Mouse (Mus musculus) T-helper 2 cell (primary cell): ENCODE data around the gene Pcsk6.
"Not testable (repeated sequence)": the region's sequence is repeated elsewhere in the genome, so short reads cannot be mapped to it uniquely, and the experiment has no call there.

Source experiments
- in situ Hi-C: fragments of 300-600 bp; cut with MboI, MseI; formaldehyde crosslinking; loops from one replicate; pipeline ENCODE4 v1.15.1; 2025; ENCODE audit warnings: high pct_unique_total_duplicates

The Pcsk6 gene

DNA sequence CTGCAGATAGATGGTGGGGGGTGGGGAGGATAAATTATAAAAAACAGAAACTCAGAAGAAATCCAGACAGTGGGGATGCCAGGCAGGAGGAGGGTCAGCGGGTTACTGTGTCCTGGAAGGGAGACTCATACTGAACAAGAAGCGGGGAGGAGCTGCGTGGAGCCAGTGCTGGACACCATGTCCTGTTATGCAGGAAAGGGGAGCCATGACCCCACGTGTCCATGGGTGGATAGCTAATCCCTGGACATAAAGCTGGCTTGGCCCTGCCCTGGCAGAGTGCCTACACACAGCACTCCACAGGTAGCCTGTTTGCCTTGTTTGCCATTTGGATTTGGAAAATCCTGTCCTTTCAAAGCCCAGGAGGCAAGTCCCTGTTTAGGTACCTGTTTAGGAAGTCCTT, 186.4 kb downstream of the Pcsk6 start:
- in situ Hi-C loops: loop anchor here (25.0 kb wide), 1 partner anchor 711 kb away; no protein-coding TSS in a partner anchor

GRCm38 (mm10) chr7:66048446-66049230, 187.1 kb downstream of the Pcsk6 start:
- in situ Hi-C loops: loop anchor here (25.0 kb wide), 1 partner anchor 711 kb away; no protein-coding TSS in a partner anchor

DNA sequence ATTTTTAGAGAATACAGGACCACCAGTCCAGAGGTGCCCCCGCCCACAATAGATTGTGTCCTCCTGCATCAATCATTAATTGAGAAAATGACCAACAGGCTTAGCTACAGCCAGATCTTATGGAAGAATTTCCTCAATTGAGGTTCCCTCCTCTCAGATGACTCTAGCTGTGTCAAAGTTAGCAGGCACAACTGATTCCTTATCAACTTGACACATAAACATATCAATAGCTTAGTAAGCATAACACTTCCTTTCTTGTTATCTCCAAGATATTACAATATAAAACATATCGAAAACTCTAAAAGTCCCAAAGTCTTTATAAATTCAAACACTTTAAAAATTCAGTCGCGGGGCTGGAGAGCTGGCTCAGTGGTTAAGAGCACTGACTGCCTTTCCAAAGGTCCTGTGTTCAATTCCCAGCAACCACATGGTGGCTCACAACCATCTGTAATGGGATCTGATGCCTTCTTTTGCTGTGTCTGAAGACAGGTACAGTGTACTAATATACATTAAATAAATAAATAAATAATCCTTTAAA, 192.5 kb downstream of the Pcsk6 start:
- in situ Hi-C loops: loop anchor here (5.0 kb wide), 1 partner anchor 352 kb away; no protein-coding TSS in a partner anchor

GRCm38 (mm10) chr7:66055356-66055755, 193.8 kb downstream of the Pcsk6 start:
- in situ Hi-C loops: not testable (repeated sequence)

DNA sequence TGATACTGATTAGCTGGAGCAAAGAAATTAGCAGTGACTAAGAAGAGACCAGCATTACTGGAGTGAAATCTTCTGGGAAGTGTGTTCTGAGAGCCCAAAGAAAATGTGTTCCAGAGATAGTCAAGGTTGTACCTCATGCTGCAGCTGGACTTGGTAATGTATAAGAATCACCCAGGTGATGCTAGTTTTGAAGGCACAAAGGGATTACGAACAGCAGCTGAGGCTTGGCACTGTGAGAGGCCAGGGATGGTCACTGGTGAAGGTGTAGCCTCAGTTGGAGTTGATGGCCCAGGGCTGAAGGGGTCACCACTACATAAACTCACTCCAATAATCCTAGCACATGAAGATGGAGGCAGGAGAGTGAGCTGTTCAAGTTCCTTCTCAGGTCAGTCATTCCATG, 197.2 kb downstream of the Pcsk6 start, which contains the start of gene Snrpa1:
Snrpa1 (plus strand) TSS at position 301 of the 400 bp plus-strand sequence.
- in situ Hi-C loops: no loop called here

- in situ Hi-C loops: no loop called here
Measured at GRCm38 (mm10) chr7:66060066-66060956, 198.8 kb downstream of the Pcsk6 start.

- in situ Hi-C loops: no loop called here
Measured at GRCm38 (mm10) chr7:66061057-66061456, 199.5 kb downstream of the Pcsk6 start.

- in situ Hi-C loops: loop anchor here (25.0 kb wide), 1 partner anchor 1689 kb away; the partner anchor contains the start of genes Mcee and Mphosph10
Measured at GRCm38 (mm10) chr7:66076411-66076810, 214.9 kb downstream of the Pcsk6 start.

DNA sequence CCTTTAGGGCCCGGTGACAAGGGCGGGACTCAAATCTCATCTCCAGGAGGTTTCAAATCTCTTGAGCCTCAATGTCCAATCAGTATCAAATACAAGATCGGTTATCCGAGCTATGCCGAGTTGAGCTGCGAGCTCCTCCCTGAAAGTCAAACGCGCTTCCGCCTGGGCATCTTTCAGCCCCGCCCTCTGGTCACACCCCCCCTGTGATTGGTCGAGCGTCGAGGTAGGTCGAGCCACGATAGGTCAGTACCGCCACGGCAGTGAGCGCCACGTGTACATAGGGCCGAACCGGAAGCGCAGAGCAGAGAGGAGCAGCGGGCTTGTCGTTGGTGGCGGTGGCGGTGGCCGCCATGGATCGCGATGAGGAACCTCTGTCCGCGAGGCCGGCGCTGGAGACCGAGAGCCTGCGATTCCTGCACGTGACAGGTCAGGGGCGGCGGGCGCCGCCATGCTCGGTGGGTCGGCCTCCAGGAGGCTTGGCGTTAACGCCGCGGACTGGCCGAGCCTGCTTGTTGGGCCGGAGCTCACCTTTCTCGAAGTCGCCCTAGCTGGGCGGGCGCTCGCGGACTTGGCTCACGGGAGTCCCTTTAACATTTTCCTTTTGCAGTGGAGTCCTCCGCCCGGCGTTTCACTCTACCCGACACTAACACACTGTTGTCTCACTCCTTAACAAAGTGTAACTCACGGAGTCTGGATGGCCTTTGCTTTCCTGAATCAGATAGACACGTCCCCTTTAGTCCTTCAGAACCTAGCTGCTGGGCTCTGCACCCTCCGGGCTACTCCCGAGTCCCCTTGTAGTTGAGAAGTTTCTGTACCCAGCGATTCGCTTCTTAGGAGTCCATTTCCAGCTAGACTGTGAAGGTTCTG, 218.1 kb downstream of the Pcsk6 start, which contains the start of gene Selenos:
Selenos (plus strand) TSS at position 286 of the 867 bp plus-strand sequence.
- in situ Hi-C loops: loop anchor here (25.0 kb wide), 1 partner anchor 1692 kb away; the partner anchor contains the start of genes Mcee and Mphosph10

DNA sequence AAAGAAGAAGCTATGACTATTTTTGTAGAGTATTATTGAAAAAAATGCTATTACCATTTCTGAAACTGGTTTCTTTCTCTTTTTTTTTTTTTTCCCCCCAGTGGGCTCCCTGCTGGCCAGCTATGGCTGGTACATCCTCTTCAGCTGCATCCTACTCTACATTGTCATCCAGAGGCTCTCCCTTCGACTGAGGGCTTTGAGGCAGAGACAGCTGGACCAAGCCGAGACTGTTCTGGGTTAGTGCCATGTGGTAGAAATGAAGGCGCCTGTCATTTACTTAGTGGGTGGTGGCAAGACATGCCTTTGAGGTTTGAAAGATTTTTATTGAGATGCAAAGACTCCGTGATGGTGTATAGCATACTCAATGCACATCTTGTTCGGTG, 218.7 kb downstream of the Pcsk6 start:
- in situ Hi-C loops: loop anchor here (25.0 kb wide), 1 partner anchor 1693 kb away; the partner anchor contains the start of genes Mcee and Mphosph10

DNA sequence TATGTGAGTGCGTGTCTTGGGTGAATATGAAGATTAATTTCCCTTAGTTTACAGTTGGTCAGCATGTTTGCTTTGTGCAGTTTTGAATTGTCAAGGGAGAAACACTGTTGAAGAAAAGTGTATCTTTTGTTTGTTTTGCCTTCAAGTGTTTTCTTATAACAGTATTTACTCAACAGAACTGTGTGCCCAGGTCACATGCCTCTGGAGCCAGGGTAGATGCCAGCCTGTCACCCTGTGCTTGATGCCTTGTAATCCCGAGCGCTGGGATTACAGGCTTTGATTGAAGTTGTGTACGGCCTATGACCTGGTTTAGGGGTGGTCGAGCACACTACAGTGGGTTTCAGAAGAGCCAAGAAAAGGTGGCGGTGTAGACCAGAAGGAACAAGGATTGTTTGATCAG, 222.2 kb downstream of the Pcsk6 start:
- in situ Hi-C loops: loop anchor here (25.0 kb wide), 1 partner anchor 1696 kb away; the partner anchor contains the start of genes Mcee and Mphosph10

GRCm38 (mm10) chr7:66084546-66084945, 223.0 kb downstream of the Pcsk6 start:
- in situ Hi-C loops: loop anchor here (25.0 kb wide), 1 partner anchor 1697 kb away; the partner anchor contains the start of genes Mcee and Mphosph10

- in situ Hi-C loops: loop anchor here (25.0 kb wide), 1 partner anchor 1700 kb away; the partner anchor contains the start of genes Mcee and Mphosph10
Measured at GRCm38 (mm10) chr7:66087652-66088051, 226.1 kb downstream of the Pcsk6 start.

DNA sequence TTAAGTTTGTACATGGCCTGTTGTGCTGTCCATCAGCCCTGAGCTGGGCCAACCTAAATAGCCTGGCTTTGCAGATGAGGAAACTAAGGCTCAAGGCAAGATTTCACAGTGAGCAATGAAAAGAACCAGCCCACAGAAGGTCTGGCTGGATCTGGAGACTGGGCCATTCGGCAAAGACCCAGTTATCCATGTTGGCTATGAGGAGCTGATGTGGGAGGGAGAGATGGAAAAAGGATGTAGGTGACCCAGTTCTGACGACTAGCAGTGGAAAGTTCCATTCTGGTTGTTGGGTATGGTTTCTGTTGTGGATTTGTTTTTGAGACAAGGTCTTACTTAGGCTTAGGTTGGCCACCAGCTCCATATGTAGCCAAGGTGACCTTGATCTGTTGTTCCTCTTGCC, 226.5 kb downstream of the Pcsk6 start:
- in situ Hi-C loops: loop anchor here (25.0 kb wide), 1 partner anchor 1701 kb away; the partner anchor contains the start of genes Mcee and Mphosph10

DNA sequence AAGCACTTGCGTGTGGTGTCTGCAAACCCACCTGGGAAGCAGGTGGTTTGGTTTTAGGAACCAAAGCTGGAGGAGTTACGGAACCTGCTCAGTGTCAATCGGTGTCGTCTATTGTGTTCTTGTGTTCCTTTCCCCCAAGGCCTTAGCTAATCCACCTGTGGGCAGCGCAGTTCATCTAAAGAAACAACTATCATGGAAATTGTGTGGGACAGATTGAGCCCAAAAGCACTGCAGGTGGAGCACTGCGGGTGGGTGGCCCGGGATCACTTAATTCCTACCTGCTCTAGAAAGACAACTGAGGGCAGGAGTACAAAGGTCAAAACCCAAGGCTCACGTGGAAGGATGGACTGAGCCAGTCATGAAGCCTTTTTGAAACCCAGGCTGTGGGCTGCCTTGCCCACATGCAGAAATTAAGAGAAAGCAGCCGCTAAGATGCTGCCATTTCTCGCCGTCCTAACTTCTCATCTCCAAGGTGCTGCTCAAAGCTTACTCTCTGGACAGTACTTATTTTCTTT, 229.2 kb downstream of the Pcsk6 start:
- in situ Hi-C loops: loop anchor here (25.0 kb wide), 1 partner anchor 1703 kb away; the partner anchor contains the start of genes Mcee and Mphosph10

DNA sequence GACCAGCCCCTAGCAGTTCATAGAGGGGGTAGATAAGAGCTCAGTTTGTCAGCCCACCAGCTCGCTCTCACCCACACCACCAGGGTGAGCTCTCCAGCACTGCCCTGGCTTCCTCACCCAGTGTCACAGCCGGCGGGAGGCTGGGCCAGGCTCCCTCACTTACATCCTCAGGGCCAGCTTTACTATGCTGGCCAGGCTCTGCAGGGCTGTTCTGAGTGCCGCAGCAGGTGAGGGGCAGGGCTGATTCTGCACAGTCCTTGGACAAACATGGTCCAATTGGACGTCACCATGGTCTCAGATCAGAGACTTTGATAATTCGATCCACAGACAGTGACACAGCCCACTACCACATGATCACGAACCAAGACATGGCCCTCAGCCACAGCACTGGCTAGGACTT, 230.0 kb downstream of the Pcsk6 start:
- in situ Hi-C loops: loop anchor here (25.0 kb wide), 1 partner anchor 1704 kb away; the partner anchor contains the start of genes Mcee and Mphosph10

DNA sequence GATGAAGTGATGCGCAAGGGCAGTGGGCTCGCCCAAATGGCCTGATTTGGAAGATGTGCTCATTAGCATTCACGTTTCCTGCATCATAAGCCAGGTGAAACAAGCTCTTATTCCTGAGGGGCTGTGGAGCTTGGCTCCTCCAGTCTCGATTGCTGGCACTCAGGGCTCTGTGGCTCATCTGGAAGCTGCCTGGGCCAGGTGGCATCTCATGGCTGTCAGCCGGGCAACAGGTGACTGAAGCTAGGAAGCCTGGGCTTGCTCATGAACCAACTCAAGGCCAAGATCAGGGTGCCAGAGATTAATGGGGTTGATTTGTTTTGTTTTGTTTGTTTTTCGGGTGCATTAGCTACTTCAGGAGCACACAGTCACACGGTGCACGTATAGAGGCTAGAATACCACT, 231.1 kb downstream of the Pcsk6 start:
- in situ Hi-C loops: loop anchor here (25.0 kb wide), 1 partner anchor 1705 kb away; the partner anchor contains the start of genes Mcee and Mphosph10

DNA sequence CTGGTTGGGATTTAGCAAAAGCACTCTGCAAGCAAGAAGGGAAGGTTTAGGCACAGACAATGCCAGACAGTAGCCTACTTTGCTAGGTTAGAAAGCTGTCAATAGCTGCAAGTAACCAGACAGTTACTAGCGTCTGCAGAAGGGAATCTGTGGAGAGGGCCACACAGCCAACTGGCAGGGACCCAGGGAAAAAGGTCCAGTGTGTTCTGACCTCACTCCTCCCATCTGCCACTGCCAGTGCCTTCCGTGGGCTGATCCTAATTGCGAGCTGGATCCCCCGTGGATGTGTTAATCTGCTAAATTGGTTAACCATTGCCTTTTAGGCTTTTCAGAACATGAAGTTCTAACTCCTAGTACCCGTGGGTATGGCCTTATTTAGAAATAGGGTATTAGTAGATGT, 232.6 kb downstream of the Pcsk6 start:
- in situ Hi-C loops: loop anchor here (25.0 kb wide), 1 partner anchor 1707 kb away; the partner anchor contains the start of genes Mcee and Mphosph10

GRCm38 (mm10) chr7:66098803-66099202, 237.3 kb downstream of the Pcsk6 start:
- in situ Hi-C loops: loop anchor here (25.0 kb wide), 1 partner anchor 1712 kb away; the partner anchor contains the start of genes Mcee and Mphosph10
